ENCODE assay signal across 8 mouse cellular contexts in genomic region chr5:67815572-67816325, GRCm38 (mm10). TPM values are rescaled to one million over a fixed set of nuclear protein-coding genes. Genes with fewer than 3 reads are reported as not detected.
A peak's percentile ranks its signal among the peaks of the same experiment; 100 is the strongest.
DNase-seq lines count a peak whose midpoint lies in the region; ATAC-seq and TF ChIP-seq lines count a peak whose summit lies in the region.

No protein-coding gene starts in this region.

- intact Hi-C loops in left cerebral cortex, postnatal 10 days (cut with DNase I): no loop called here

- ATAC-seq in kidney, embryonic 15.5 days (replicated peaks; ENCODE audit: low FRiP score): peak; percentile 90
- ATAC-seq in embryonic facial prominence, embryonic 14.5 days (ENCODE audit: low read depth): no peak
- ATAC-seq in liver, embryonic 14.5 days (ENCODE audit: insufficient read depth): peak; percentile 87
- peak; percentile 90 for ATAC-seq in stomach, embryonic 15.5 days (ENCODE audit: insufficient read depth, low FRiP score, low read depth)

- no peak overlapping the region for H3K27ac ChIP-seq in kidney, embryonic 15.5 days
- H3K27ac ChIP-seq in bone marrow, adult 2 months (ENCODE audit: control insufficient read depth, insufficient read depth, low read depth, low read length, poor library complexity): peak overlapping the region; percentile 82
- no peak overlapping the region for H3K27ac ChIP-seq in embryonic facial prominence, embryonic 14.5 days (replicated peaks; ENCODE audit: low read depth, low read length)
- H3K27ac ChIP-seq in liver, embryonic 14.5 days: peak overlapping the region; percentile 96
- peak overlapping the region; percentile 21; the same call in 1 of the 2 replicates for H3K27ac ChIP-seq in stomach, embryonic 15.5 days

- no peaks in the 10 kb centered on the region for H3K27me3 ChIP-seq in kidney, embryonic 15.5 days
- H3K27me3 ChIP-seq in embryonic facial prominence, embryonic 14.5 days (replicated peaks; ENCODE audit: control insufficient read depth, insufficient read depth, low read length): no peaks in the 10 kb centered on the region
- H3K27me3 ChIP-seq in liver, embryonic 14.5 days (ENCODE audit: control insufficient read depth, insufficient read depth, low read length): no peaks in the 10 kb centered on the region
- H3K27me3 ChIP-seq in stomach, embryonic 15.5 days (replicated peaks): no peaks in the 10 kb centered on the region

- no peak for TF ChIP-seq CTCF in bone marrow, adult 2 months (IDR thresholded peaks at IDR 0.05; ENCODE audit: control insufficient read depth, insufficient read depth, low read length)
- no peak for TF ChIP-seq CTCF in liver, embryonic 14.5 days (IDR thresholded peaks at IDR 0.05; ENCODE audit: low read depth)

- 0 out of 2 replicates have a peak overlapping the region, but pooled peaks have one; percentile 0 for H3K4me2 ChIP-seq in kidney, embryonic 15.5 days
- H3K4me2 ChIP-seq in embryonic facial prominence, embryonic 14.5 days (ENCODE audit: low read depth, low read length): peak overlapping the region; percentile 18; the same call in 1 of the 2 replicates
- H3K4me2 ChIP-seq in liver, embryonic 14.5 days (ENCODE audit: low read depth): peak overlapping the region; percentile 72
- H3K4me2 ChIP-seq in stomach, embryonic 15.5 days: peak overlapping the region; percentile 21; the same call in 1 of the 2 replicates

- no peak overlapping the region for H3K9ac ChIP-seq in kidney, embryonic 15.5 days
- H3K9ac ChIP-seq in embryonic facial prominence, embryonic 14.5 days (ENCODE audit: low read depth, low read length): no peak overlapping the region
- H3K9ac ChIP-seq in liver, embryonic 14.5 days (replicated peaks): peak overlapping the region; percentile 89
- no peak overlapping the region for H3K9ac ChIP-seq in stomach, embryonic 15.5 days

- H3K36me3 ChIP-seq in kidney, embryonic 15.5 days: no peaks in the 10 kb centered on the region
- no peaks in the 10 kb centered on the region for H3K36me3 ChIP-seq in embryonic facial prominence, embryonic 14.5 days (ENCODE audit: control insufficient read depth, insufficient read depth, low read length)
- H3K36me3 ChIP-seq in liver, embryonic 14.5 days (replicated peaks; ENCODE audit: control insufficient read depth, insufficient read depth, low read depth): peaks cover 14% of the 10 kb centered on the region
- H3K36me3 ChIP-seq in stomach, embryonic 15.5 days: no peaks in the 10 kb centered on the region

- 0 out of 2 replicates have a peak, but pooled peaks cover 2% of the 10 kb centered on the region for H3K4me1 ChIP-seq in kidney, embryonic 15.5 days
- peaks cover 3% of the 10 kb centered on the region for H3K4me1 ChIP-seq in bone marrow, adult 2 months (ENCODE audit: control insufficient read depth, insufficient read depth, low read length)
- H3K4me1 ChIP-seq in embryonic facial prominence, embryonic 14.5 days (ENCODE audit: control insufficient read depth, insufficient read depth, low read length): no peaks in the 10 kb centered on the region
- H3K4me1 ChIP-seq in liver, embryonic 14.5 days (replicated peaks; ENCODE audit: control insufficient read depth in 2 of 2, insufficient read depth in 2 of 2, low read length in 1 of 2): peaks cover 21 to 33% of the 10 kb centered on the region in 2 experiments
- no peaks in the 10 kb centered on the region for H3K4me1 ChIP-seq in stomach, embryonic 15.5 days

- no peaks in the 10 kb centered on the region for H3K9me3 ChIP-seq in kidney, embryonic 15.5 days (replicated peaks)
- H3K9me3 ChIP-seq in embryonic facial prominence, embryonic 14.5 days (ENCODE audit: control insufficient read depth, low read length): no peaks in the 10 kb centered on the region
- H3K9me3 ChIP-seq in liver, embryonic 14.5 days (ENCODE audit: control insufficient read depth, low read length): no peaks in the 10 kb centered on the region
- H3K9me3 ChIP-seq in stomach, embryonic 15.5 days: no peaks in the 10 kb centered on the region

- TF ChIP-seq EP300 in liver, embryonic 14.5 days (IDR thresholded peaks at IDR 0.05; ENCODE audit: low read depth): peak; percentile 88

- no peak overlapping the region for H3K4me3 ChIP-seq in kidney, embryonic 15.5 days (replicated peaks)
- peak overlapping the region; percentile 70 for H3K4me3 ChIP-seq in bone marrow, adult 2 months (replicated peaks; ENCODE audit: control insufficient read depth, low read depth, low read length)
- H3K4me3 ChIP-seq in embryonic facial prominence, embryonic 14.5 days (ENCODE audit: low read depth, low read length): no peak overlapping the region
- H3K4me3 ChIP-seq in liver, embryonic 14.5 days (ENCODE audit: insufficient read depth in 1 of 2, low read depth in 2 of 2, low read length in 2 of 2): peak overlapping the region; percentile 78 to 89
- H3K4me3 ChIP-seq in stomach, embryonic 15.5 days (replicated peaks): 0 out of 2 replicates have a peak overlapping the region, but pooled peaks have one; percentile 2

- 43% methylated on average over 16 of the region's 16 CpGs for WGBS in kidney, embryonic 15.5 days
- WGBS in bone marrow, adult 2 months: 36% methylated on average over 16 of the region's 16 CpGs
- WGBS in embryonic facial prominence, embryonic 14.5 days: 61% methylated on average over 16 of the region's 16 CpGs
- WGBS in liver, embryonic 14.5 days (ENCODE audit: insufficient replicate concordance): 10% methylated on average over 16 of the region's 16 CpGs
- WGBS in stomach, embryonic 15.5 days: 38% methylated on average over 16 of the region's 16 CpGs

- DNase-seq in kidney, adult 18-20 months: no peak
- no peak for DNase-seq in embryonic facial prominence, embryonic 14.5 days (ENCODE audit: low spot score)
- DNase-seq in liver, embryonic 14.5 days (ENCODE audit: low read depth in 3 of 3, low spot score in 3 of 3): peak; percentile 75 to 83 (median 81)
- DNase-seq in thymus, postnatal 10 days (ENCODE audit: low spot score in 2 of 2): no peak
- DNase-seq in left cerebral cortex, postnatal 10 days (ENCODE audit: extremely low spot score in 1 of 2, low spot score in 2 of 2): no peak

- 0 out of 2 replicates have a peak, but pooled peaks have one; percentile 13 for TF ChIP-seq POLR2A in bone marrow, adult 2 months (IDR thresholded peaks at IDR 0.05; ENCODE audit: borderline replicate concordance, control insufficient read depth, low read depth, low read length)

RNA-seq across cellular contexts. Expression of gene Atp8a1, which starts 31.5 kb away (rescaled TPM):
- 11.5 and 12.3 TPM in 2 replicates for polyA plus RNA-seq in kidney, embryonic 15.5 days (2015; fragmentation: Nextera tagmentation; extraction: Ambion mirVana)
- 26.7 and 36.1 TPM in 2 replicates for polyA plus RNA-seq in bone marrow, adult 2 months (2011; ENCODE audit: insufficient read depth, insufficient read length, low replicate concordance, missing spikeins)
- polyA plus RNA-seq in embryonic facial prominence, embryonic 14.5 days (2014; fragmentation: Nextera tagmentation; extraction: Ambion mirVana): 14.2 and 15.2 TPM in 2 replicates
- 17.5 and 21.0 TPM in 2 replicates for polyA plus RNA-seq in liver, embryonic 14.5 days (2012; rRNA removed)
- 42.5 and 43.6 TPM in 2 replicates for polyA plus RNA-seq in liver, embryonic 14.5 days (2014; fragmentation: Nextera tagmentation; extraction: Ambion mirVana)
- polyA plus RNA-seq in stomach, embryonic 15.5 days (2015; fragmentation: Nextera tagmentation; extraction: Ambion mirVana): 11.6 and 13.5 TPM in 2 replicates
- total RNA-seq in left cerebral cortex, postnatal 10 days (2021): 100 to 1,000 TPM; 145 to 152 TPM

Comparison
In these comparisons a context has a peak if more than half of its experiments do, and no peak if none do; other contexts are left out.
1. H3K27ac ChIP-seq: peak in bone marrow, adult 2 months (single experiment), liver, embryonic 14.5 days (single experiment) and stomach, embryonic 15.5 days (single experiment); none in kidney, embryonic 15.5 days (single experiment) and embryonic facial prominence, embryonic 14.5 days (single experiment).
2. H3K4me2 ChIP-seq: peak in every context shown above with its lines; median percentile 72 in liver, embryonic 14.5 days; 21 in stomach, embryonic 15.5 days; 18 in embryonic facial prominence, embryonic 14.5 days; 0 in kidney, embryonic 15.5 days.
3. H3K4me3 ChIP-seq: peak in bone marrow, adult 2 months (single experiment), liver, embryonic 14.5 days (2 of 2) and stomach, embryonic 15.5 days (single experiment); none in kidney, embryonic 15.5 days (single experiment) and embryonic facial prominence, embryonic 14.5 days (single experiment).
4. DNase-seq: peak in liver, embryonic 14.5 days (3 of 3); none in kidney, adult 18-20 months (single experiment), embryonic facial prominence, embryonic 14.5 days (single experiment), thymus, postnatal 10 days (0 of 2) and left cerebral cortex, postnatal 10 days (0 of 2).